Mouse (Mus musculus) cortical plate, adult 2 months (tissue): ENCODE measurements around the gene Fkbp10. TPM values are rescaled to one million over a fixed set of nuclear protein-coding genes. Genes with fewer than 3 reads are reported as not detected.

Experiments used
- H3K27ac ChIP-seq: fragments of 200-500 bp; 2 replicates; pipeline ENCODE4 v1.5.1; 2012; ENCODE audit warnings: low read length, control low read depth, inconsistent platforms; ENCODE audit not compliant: insufficient read depth
- H3K4me1 ChIP-seq: fragments of 200-500 bp; 2 replicates; pipeline ENCODE4 v1.6.1; 2011; ENCODE audit warnings: low read length; ENCODE audit not compliant: control insufficient read depth, insufficient read depth
- H3K4me3 ChIP-seq: fragments of 200-500 bp; 2 replicates; pipeline ENCODE4 v1.5.1; 2011; ENCODE audit warnings: mild to moderate bottlenecking, low read length, control low read depth; ENCODE audit not compliant: insufficient read depth
- CTCF ChIP-seq: fragments of 200-500 bp; IDR thresholded peaks from 2 replicates; pipeline ENCODE4 v1.5.1; 2011; ENCODE audit warnings: mild to moderate bottlenecking, control low read depth, low read length; ENCODE audit not compliant: insufficient read depth; ENCODE audit errors: extremely low read depth
- POLR2A ChIP-seq: fragments of 200-500 bp; IDR thresholded peaks from 2 replicates; pipeline ENCODE4 v1.6.1; 2011; ENCODE audit warnings: mild to moderate bottlenecking, low read length, control low read depth; ENCODE audit not compliant: insufficient read depth; ENCODE audit errors: extremely low read depth
- polyA plus RNA-seq: library from polyadenylated mRNA; depleted of rRNA; stranded (reverse); fragments of >200 nt; gene quantifications from 2 replicates; pipeline ENCODE4 v1.2.3, GENCODE M21; 2012; rRNA removed

The Fkbp10 gene
- polyA plus RNA-seq, result 8.0 and 9.6 TPM in 2 replicates

DNA sequence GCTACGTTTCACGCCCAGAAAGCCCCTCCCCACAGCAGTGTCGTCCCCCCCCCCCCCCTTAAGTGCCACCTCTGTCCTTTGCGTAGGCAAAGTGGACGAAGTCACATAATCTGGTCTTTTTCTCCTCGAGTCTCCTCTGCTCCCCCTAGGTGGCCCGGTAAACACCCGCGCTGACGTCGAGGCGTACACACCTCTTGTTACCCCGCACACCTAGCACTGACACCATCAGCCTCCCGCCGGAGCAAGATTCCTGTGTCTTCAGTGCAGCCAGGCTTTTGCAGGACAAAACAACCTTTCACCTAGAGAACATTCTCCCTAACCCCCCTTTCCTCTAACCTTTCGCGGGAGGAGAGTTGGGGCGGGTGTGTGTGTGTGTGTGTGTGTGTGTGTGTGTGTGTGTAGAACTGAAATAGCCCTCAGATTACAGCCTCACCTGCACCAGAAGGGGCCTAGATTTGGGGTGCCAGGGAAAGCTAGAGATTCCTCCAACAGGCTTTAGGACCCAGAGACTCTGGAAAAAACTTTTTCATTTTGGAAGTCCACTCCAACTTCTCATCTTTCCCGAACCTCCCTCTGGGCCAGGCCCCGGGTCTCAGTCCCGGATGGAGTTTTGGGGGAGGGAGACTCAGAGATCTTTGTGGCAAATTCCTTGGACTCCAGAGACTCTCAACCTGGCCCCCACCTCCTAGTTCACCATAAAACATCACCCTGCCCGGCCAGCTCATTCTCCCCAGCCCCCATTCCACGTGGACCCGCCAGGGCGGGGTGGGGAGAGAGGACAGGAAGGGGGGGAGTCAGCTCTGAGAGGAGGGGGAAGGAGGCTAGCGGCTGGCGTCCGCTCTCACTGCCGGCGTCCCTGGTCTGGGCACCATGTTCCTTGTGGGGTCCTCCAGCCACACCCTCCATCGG, at the start of gene Fkbp10:
Gene Fkbp10, plus strand, starts transcription at position 784 of the 909 bp plus-strand sequence.
- Histone ChIP-seq H3K4me1 (no peaks in the 10 kb centered on the region), H3K27ac (0 out of 2 replicates have a peak within 1 kb of the TSS, but pooled peaks have one; percentile 54), H3K4me3 (peak within 1 kb of the TSS; percentile 70)
- TF ChIP-seq CTCF (no peak), POLR2A (no peak)

DNA sequence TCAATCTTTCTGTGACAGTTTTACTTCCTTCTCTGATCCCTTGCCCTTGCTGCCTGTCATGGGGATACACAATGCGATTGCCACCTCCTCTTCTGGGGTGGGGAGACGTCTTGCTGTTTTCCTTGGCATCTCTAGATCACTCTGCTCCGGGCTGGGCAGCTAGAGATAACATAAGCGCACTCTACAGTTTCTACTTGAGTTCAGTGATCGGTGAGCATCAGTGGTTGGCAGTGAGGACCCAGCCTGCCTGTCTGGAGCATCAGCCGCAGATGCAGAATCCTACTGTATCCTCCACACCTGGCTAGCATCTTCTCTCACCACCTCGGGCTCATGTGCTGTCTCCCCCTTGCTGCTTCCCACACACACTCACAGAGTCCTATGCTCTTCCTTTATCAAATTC, 46.4 kb upstream of the Fkbp10 start:
- TF ChIP-seq CTCF (no peak), POLR2A (no peak)
- no peak overlapping the region for H3K4me3 ChIP-seq
- peaks cover 6% of the 10 kb centered on the region for H3K4me1 ChIP-seq
- no peak overlapping the region for H3K27ac ChIP-seq

DNA sequence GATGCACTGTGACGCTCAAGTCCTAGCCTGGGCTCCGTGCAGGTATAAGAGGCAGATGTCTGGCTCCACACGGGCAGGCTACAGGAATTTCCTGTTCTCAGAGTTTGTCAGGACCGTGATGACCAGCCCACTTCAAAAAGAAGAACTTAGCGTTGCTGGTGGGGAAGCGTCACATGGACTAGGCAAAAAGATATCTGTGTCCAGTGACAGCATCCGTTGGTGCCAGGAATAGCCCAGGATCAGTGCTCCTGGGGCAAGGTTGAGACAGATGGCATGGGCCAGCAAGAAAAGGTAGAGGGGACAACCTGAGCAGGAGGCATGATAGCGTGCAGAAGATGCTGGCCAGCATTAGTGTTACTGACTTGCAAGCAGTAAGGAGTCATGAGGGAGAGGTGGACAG, 45.7 kb upstream of the Fkbp10 start:
- TF ChIP-seq POLR2A, result no peak
- no peak overlapping the region for H3K4me3 ChIP-seq
- no peak overlapping the region for H3K27ac ChIP-seq
- H3K4me1 ChIP-seq, result peaks cover 6% of the 10 kb centered on the region

DNA sequence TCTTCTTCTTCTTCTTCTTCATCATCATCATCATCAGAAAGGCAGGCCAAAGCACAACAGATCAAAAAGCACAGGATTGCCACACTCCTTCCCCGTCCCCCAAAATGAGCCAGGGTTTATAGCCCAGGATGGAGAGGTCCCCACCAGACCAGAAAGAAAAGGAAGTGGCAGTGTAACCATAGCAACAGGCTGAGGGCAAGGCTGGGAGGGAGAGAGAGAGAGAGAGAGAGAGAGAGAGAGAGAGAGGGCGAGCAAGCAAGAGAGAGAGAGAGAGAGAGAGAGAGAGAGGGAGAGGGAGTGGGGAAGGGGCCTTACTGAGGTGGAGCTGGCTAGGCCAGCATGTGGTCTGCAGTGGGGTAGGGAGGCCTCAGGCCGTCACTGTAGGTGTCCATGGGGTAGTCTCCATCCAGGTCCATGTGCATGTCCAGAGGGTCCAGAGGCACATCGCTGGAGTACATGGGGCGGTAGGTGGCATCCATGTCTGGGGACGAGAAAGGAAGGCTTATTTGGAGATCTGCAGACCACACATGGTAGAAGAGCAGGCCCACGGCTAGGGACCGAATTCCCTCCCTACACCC, 43.4 kb upstream of the Fkbp10 start:
- Histone ChIP-seq H3K27ac (no peak overlapping the region), H3K4me1 (peaks cover 6% of the 10 kb centered on the region), H3K4me3 (no peak overlapping the region)
- no peak for TF ChIP-seq CTCF

DNA sequence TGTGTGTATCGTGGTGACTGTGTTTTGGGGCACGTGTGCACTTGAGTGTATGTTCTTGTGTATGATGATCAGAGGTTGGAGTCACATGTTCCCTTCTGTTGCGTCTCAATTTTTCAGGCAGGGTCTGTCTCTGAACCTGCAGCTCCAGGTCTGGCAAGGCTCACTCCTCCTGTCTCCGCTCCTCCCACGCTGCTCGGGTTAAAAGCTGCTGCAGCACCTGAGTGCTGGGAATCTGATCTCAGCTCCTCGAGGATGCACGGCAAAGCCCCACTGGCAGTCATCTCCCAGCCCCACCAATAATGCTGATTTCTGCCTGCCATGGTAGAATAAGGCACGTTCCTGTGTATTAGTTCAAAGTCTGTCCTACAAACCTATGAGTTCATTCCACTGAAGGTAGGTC, 40.4 kb upstream of the Fkbp10 start:
- no peak for TF ChIP-seq CTCF
- TF ChIP-seq POLR2A, result no peak
- Histone ChIP-seq H3K4me1 (peaks cover 6% of the 10 kb centered on the region), H3K4me3 (no peak overlapping the region), H3K27ac (no peak overlapping the region)

DNA sequence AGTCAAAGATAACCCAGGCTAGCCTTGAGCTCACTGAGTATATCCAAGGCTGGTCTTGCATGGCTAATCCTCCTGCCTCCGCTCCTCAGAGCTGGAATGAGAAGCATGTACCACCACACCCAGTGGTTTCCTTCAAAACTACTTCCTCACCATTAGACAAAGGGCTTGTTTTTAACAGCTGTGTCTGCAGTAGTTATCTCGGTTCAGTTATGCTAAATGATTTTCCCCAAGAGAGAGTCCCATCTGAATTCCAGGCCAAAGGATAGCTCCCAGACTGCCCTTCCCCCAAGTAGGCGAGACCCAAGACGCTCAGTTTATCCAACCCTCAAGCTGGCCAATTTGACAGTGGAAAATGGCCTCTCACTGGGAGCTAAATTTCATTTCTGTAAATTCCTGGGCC, 39.5 kb upstream of the Fkbp10 start:
- Histone ChIP-seq H3K4me3 (no peak overlapping the region), H3K27ac (no peak overlapping the region), H3K4me1 (peaks cover 6% of the 10 kb centered on the region)
- no peak for TF ChIP-seq CTCF
- TF ChIP-seq POLR2A, result no peak

DNA sequence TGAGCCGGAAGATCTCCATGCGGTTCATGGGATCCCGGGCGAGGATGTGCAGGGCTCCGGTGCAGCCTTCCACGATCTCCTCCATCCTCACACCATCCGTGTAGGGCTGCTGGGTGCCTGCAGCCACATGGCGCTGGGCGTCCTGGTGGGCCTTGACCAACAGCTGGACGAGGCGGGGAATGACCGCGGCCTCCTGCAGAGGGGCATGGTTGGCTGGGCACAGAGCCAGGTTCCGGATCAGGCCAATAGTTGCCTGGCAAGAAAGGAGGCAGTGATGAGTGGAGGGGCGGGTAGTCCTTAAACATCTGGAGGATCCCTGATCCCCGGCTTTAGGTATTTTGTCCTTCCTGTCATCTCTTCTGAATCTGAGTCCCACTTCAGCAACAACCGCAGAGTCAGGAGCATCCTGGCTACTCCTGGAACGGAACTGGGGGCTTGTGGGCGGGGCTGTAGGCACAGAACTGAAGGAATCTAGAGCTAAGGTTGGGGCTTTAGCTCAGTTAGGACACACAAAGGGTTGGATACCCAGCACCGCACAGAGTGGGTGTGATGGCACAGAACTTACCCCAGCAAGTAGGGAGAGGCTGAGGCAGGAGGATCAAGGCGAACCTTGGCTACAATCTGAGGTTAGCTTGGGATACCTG, 38.6 kb upstream of the Fkbp10 start:
- no peak overlapping the region for H3K27ac ChIP-seq
- TF ChIP-seq CTCF (no peak), POLR2A (no peak)
- peaks cover 6% of the 10 kb centered on the region for H3K4me1 ChIP-seq
- no peak overlapping the region for H3K4me3 ChIP-seq

DNA sequence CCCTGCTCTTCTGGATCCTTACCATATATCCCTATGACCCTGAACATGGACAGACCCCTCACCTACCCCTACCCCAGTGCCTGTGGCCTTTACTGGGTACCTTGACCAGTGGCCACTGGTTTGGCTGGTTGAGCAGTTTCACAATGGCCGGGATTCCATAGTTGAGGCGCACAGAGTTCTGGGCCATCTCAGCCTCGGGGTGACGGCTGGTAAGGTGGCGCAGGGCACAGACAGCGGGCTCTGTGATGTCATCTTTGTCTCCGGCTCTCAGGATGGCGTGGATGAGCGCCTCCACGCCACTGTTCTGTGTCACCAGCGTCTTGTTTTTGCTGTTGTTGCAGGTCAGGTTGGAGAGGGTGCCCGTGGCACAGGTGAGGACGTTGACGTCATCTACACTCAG, 37.5 kb upstream of the Fkbp10 start:
- Histone ChIP-seq H3K4me3 (no peak overlapping the region), H3K4me1 (no peaks in the 10 kb centered on the region), H3K27ac (no peak overlapping the region)
- TF ChIP-seq CTCF (no peak), POLR2A (no peak)

DNA sequence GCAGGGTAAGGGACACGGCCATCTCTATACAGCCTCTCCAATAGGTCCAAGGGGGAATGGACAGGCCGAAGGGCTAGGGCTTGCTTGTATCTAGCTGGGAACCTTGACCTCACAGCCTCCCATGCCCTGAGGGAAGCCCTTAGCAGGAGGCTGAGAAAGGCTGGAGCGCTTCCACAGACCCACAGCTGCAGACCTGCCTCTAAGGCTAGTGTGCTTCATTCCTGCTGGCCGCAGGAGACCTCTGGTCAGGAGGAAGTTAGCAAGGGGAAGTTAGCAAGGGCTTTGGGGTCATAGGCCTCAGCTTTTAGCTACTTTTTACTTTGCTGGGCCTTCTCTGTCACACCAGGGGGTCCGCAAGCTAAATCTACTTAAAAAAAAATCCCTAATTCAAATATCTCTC, 37.1 kb upstream of the Fkbp10 start:
- no peak overlapping the region for H3K4me3 ChIP-seq
- no peak overlapping the region for H3K27ac ChIP-seq
- no peaks in the 10 kb centered on the region for H3K4me1 ChIP-seq
- TF ChIP-seq CTCF (no peak), POLR2A (no peak)

DNA sequence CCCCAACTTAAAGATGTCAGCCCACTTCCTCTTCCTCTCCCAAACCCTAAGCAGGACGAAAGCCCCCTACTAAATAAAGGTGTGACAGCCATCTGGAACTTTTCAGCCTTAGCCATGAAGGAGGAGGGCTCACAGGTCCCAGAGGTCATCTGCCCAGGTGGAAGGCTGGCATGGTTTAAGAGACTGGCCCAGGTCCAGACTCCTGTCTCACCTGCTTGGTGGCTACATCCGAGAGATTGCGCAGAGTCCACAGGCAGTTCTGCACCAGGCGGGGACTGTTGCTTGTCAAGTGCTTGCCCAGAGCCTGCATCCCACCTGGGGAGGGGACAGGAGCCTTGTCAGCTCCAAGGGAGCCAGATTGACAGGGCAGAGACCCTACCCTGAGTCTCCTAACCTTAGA, 36.2 kb upstream of the Fkbp10 start:
- Histone ChIP-seq H3K4me1 (no peaks in the 10 kb centered on the region), H3K4me3 (no peak overlapping the region), H3K27ac (no peak overlapping the region)
- TF ChIP-seq POLR2A, result no peak
